Mouse (Mus musculus): Measurements from ENCODE around the gene Hemk1. TPM values are rescaled to one million over a fixed set of nuclear protein-coding genes. Genes with fewer than 3 reads are reported as not detected.
A peak's percentile ranks its signal among the peaks of the same experiment; 100 is the strongest.

Hemk1 gene
- polyA plus RNA-seq, 1 experiment from 2014 or later, result 10.7 TPM

DNA sequence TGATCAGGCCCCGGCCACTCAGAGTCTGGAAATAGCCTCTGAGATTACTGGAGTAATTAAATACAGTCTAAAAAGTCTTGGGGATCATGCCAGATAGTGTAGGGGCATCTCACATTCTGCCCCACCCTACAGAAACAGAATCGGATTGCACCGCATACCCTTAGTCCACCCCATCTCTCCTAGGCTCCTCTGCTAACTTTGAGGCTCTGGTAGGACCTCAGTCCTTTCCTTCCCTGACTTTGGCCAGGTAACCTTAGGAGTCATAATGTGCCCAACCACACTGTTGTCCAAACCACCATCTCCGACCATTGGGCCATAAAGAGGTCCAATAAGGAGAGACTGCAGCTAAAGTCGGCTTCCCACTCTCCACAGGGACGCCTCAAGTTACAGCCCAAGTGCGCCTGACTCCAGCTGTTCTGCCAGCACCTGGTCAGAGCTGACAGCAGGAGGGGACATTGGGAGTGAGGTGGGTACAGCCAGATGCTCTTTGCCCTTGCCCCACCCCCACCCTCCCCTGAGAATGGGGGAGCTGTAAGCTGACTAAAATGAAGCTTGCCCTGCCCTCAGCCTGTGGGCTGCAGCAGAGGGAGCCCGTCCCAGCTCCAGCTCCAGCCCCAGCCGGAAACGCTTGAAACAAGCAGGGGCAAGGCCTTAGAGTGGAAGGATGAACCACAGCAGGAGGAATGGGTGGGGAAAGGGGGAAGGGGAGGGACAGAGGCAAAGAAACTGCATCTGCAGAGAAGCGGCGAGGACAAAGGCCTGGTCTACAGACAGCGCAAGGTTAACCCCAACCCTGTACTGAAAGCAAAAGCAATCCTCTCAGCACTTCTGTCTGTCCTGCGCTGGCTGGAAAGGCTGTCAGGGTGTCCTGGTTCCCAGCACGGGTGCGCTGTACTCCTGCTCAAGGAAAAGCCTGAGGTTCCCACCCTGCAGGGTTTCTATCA lies 58.5 kb downstream of the Hemk1 start:
- 18% methylated on average over 16 of the region's 16 CpGs for WGBS
- H3K9me3 ChIP-seq, result no peaks in the 10 kb centered on the region
- H3K27ac ChIP-seq (replicated peaks), result peak overlapping the region; percentile 82
- peak; percentile 74 for DNase-seq (ENCODE audit: low spot score)
- no peaks in the 10 kb centered on the region for H3K27me3 ChIP-seq (replicated peaks; ENCODE audit: low read depth, poor library complexity, severe bottlenecking)
- peaks cover 32% of the 10 kb centered on the region for H3K4me1 ChIP-seq
- peak overlapping the region; percentile 42 for H3K4me3 ChIP-seq
- H3K36me3 ChIP-seq (replicated peaks), result no peaks in the 10 kb centered on the region

DNA sequence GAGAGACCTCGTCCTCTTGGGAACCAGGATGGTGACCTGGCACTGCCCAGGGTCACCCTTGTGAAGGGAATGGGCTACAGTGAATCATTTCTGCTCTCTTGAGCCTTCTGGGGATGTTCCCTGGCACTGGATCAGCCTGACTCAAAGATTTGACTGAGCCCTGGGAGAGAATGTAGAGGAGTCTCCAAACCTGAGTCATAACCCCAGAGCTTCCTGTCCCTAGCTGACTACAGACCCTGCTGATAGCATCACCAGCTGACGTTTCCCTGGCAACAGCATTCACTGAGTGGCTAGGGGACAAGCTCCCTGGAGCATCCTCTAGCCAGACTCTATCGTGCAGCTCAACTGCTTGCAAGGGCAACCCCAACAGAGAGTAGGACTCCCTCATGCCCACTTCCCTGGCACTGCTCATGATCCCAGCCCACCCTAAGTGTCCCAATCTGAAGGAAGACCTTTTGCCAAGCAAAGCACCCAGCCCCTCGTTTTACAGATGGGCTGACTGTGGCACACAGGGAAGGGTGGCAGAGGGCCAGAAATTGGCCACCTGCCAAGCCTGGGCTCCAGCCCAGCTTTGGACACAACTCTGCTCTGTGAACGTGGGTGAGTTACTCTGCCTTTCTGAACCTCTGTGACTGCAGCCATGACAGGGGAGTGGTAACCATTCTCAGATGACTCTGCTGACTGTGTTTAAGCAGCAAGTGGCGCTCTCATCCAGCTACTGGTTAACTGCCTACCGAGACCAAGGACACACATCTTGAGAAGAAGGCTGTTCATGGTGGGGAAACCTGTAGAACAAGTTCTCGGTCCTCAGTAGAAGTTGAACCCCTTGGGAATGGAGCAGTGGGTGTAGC lies 59.4 kb downstream of the Hemk1 start:
- WGBS, result 57% methylated on average over 8 of the region's 8 CpGs
- no peak for DNase-seq (ENCODE audit: low spot score)
- Histone ChIP-seq H3K27me3 (replicated peaks; ENCODE audit: low read depth, poor library complexity, severe bottlenecking) (no peaks in the 10 kb centered on the region), H3K27ac (replicated peaks) (no peak overlapping the region; the same call in 1 of the 2 replicates), H3K36me3 (replicated peaks) (no peaks in the 10 kb centered on the region), H3K4me3 (no peak overlapping the region), H3K9me3 (no peaks in the 10 kb centered on the region), H3K4me1 (peaks cover 32% of the 10 kb centered on the region)

DNA sequence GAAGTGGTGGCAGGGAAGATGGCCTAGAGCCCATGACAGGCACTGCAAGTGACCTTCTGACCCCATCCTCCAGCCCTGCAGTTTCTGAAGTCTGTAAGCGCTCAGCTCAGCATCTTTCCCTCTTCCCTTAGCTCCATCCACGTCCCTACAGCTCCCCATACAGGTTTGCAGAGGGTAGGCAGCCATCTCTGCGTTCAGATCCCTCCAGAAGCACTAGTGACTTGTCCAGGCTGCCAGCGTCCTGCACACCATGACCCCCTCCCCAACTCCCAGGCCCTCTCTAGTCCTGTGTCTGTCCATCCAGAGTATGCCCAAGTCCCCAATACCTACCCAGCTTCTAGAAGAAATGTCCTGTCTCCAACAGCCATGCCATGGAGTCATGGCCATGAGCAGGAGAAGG lies 60.0 kb downstream of the Hemk1 start:
- H3K36me3 ChIP-seq (replicated peaks), result no peaks in the 10 kb centered on the region
- peaks cover 32% of the 10 kb centered on the region for H3K4me1 ChIP-seq
- DNase-seq (ENCODE audit: low spot score), result no peak
- H3K4me3 ChIP-seq, result no peak overlapping the region
- no peak overlapping the region for H3K27ac ChIP-seq (replicated peaks)
- H3K27me3 ChIP-seq (replicated peaks; ENCODE audit: low read depth, poor library complexity, severe bottlenecking), result no peaks in the 10 kb centered on the region
- H3K9me3 ChIP-seq, result no peaks in the 10 kb centered on the region
- WGBS, result 46% methylated on average over 4 of the region's 4 CpGs

DNA sequence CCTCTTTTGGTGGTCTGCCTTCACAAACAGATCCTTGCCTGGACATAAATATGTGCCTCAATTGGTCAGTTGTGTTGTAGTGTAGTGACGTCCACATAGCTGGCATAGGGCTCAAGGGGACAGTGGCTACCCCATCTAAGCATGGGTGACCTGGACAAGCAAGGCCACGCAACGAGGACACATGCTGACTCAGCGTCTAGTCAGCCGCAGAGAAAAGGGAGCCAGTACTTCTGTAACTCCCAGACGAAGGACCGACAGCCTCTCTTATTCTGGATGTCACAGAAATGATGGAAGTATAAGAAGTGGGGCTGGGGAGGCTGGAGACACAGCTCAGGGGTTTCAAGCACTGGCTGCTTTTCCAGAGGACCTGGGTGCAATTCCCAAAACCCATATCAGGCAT lies 60.5 kb downstream of the Hemk1 start:
- Histone ChIP-seq H3K9me3 (no peaks in the 10 kb centered on the region), H3K4me3 (no peak overlapping the region), H3K27me3 (replicated peaks; ENCODE audit: low read depth, poor library complexity, severe bottlenecking) (no peaks in the 10 kb centered on the region), H3K36me3 (replicated peaks) (no peaks in the 10 kb centered on the region), H3K27ac (replicated peaks) (no peak overlapping the region), H3K4me1 (peaks cover 32% of the 10 kb centered on the region)
- WGBS, result 87% methylated on average over 7 of the region's 7 CpGs
- no peak for DNase-seq (ENCODE audit: low spot score)

Other genes starting within 250 kb of the Hemk1 start
- 1.3 and 1.7 TPM in 2 replicates for gene Dock3, start 106.4 kb downstream of the Hemk1 start, polyA plus RNA-seq (2016; fragmentation: Nextera tagmentation; extraction: Ambion mirVana)
- gene Mapkapk3, start 48.5 kb downstream of the Hemk1 start, polyA plus RNA-seq (2016; fragmentation: Nextera tagmentation; extraction: Ambion mirVana), result 4.9 and 5.1 TPM in 2 replicates
- 6.7 and 7.2 TPM in 2 replicates for gene Cish, start 42.3 kb downstream of the Hemk1 start, polyA plus RNA-seq (2016; fragmentation: Nextera tagmentation; extraction: Ambion mirVana)
- gene 6430571L13Rik, start 2.3 kb upstream of the Hemk1 start, polyA plus RNA-seq (2016; fragmentation: Nextera tagmentation; extraction: Ambion mirVana), result 0.83 and 0.95 TPM in 2 replicates
- gene Cacna2d2, start 61.3 kb upstream of the Hemk1 start, polyA plus RNA-seq (2016; fragmentation: Nextera tagmentation; extraction: Ambion mirVana), result 0.45 and 0.50 TPM in 2 replicates
- gene Tmem115, start 195.6 kb upstream of the Hemk1 start, polyA plus RNA-seq (2016; fragmentation: Nextera tagmentation; extraction: Ambion mirVana), result 37.9 and 39.3 TPM in 2 replicates
- 16.4 and 16.7 TPM in 2 replicates for gene Cyb561d2, start 203.8 kb upstream of the Hemk1 start, polyA plus RNA-seq (2016; fragmentation: Nextera tagmentation; extraction: Ambion mirVana)
- 35.2 and 39.4 TPM in 2 replicates for gene Nprl2, start 203.9 kb upstream of the Hemk1 start, polyA plus RNA-seq (2016; fragmentation: Nextera tagmentation; extraction: Ambion mirVana)
- 0.97 and 1.2 TPM in 2 replicates for gene Zmynd10, start 208.9 kb upstream of the Hemk1 start, polyA plus RNA-seq (2016; fragmentation: Nextera tagmentation; extraction: Ambion mirVana)
- 45.3 and 46.5 TPM in 2 replicates for gene Rassf1, start 213.2 kb upstream of the Hemk1 start, polyA plus RNA-seq (2016; fragmentation: Nextera tagmentation; extraction: Ambion mirVana)
- 63.4 and 67.3 TPM in 2 replicates for gene Tusc2, start 224.9 kb upstream of the Hemk1 start, polyA plus RNA-seq (2016; fragmentation: Nextera tagmentation; extraction: Ambion mirVana)
- gene Hyal2, start 229.6 kb upstream of the Hemk1 start, polyA plus RNA-seq (2016; fragmentation: Nextera tagmentation; extraction: Ambion mirVana), result 154 and 157 TPM in 2 replicates
- gene Hyal1, start 238.6 kb upstream of the Hemk1 start, polyA plus RNA-seq (2016; fragmentation: Nextera tagmentation; extraction: Ambion mirVana), result 8.4 and 9.1 TPM in 2 replicates
- gene Naa80, start 240.5 kb upstream of the Hemk1 start, polyA plus RNA-seq (2016; fragmentation: Nextera tagmentation; extraction: Ambion mirVana), result 18.9 and 20.3 TPM in 2 replicates
- 0.48 and 0.96 TPM in 2 replicates for gene Hyal3, start 242.5 kb upstream of the Hemk1 start, polyA plus RNA-seq (2016; fragmentation: Nextera tagmentation; extraction: Ambion mirVana)
- 59.7 and 72.1 TPM in 2 replicates for gene Ifrd2, start 249.3 kb upstream of the Hemk1 start, polyA plus RNA-seq (2016; fragmentation: Nextera tagmentation; extraction: Ambion mirVana)

Data from embryonic facial prominence, embryonic 10.5 days (tissue).